Mouse (Mus musculus) cerebellum, adult 2 months (tissue): Measurements from ENCODE around the gene Lrrc52. TPM values are rescaled to one million over a fixed set of nuclear protein-coding genes. Genes with fewer than 3 reads are reported as not detected.

Experiments
- DNase-seq, 2 experiments: peaks; one replicate each; pipeline ENCODE4 v3.0.0; 2021
- H3K27ac ChIP-seq: fragments of 200-500 bp; 2 replicates; pipeline ENCODE4 v1.5.1; 2012; ENCODE audit warnings: low read length, control low read depth, inconsistent platforms; ENCODE audit not compliant: insufficient read depth
- H3K27me3 ChIP-seq: fragments of 200-500 bp; 2 replicates; pipeline ENCODE4 v1.6.1; 2012; ENCODE audit warnings: inconsistent platforms, mild to moderate bottlenecking, low read length, moderate library complexity; ENCODE audit not compliant: control insufficient read depth, insufficient read depth
- H3K4me1 ChIP-seq: fragments of 200-500 bp; 2 replicates; pipeline ENCODE4 v1.6.1; 2011; ENCODE audit warnings: low read length; ENCODE audit not compliant: control insufficient read depth, insufficient read depth
- H3K4me3 ChIP-seq: fragments of 200-500 bp; replicated peaks from 2 replicates; pipeline ENCODE3; 2011; ENCODE audit warnings: mild to moderate bottlenecking, low read depth, low read length, control low read depth; ENCODE audit not compliant: insufficient read depth
- CTCF ChIP-seq: fragments of 200-500 bp; IDR thresholded peaks from 2 replicates; pipeline ENCODE4 v1.5.1; 2011; ENCODE audit warnings: low read depth, mild to moderate bottlenecking, control low read depth, low read length, moderate library complexity, borderline replicate concordance; ENCODE audit not compliant: insufficient read depth
- POLR2A ChIP-seq: fragments of 200-500 bp; IDR thresholded peaks from 2 replicates; pipeline ENCODE4 v1.6.1; 2011; ENCODE audit warnings: low read length, control low read depth, borderline replicate concordance; ENCODE audit not compliant: insufficient read depth
- WGBS: fragments of 180-500 bp; shearing (Covaris S2); methylation state at CpG from one replicate; pipeline ENCODE4 v1.1.7; 2018; 5-methylcytosine and 5-hydroxymethylcytosine counted together
- polyA plus RNA-seq: library from polyadenylated mRNA; depleted of rRNA; stranded (reverse); fragments of >200 nt; gene quantifications from 2 replicates; pipeline ENCODE4 v1.2.3, GENCODE M21; 2012

Gene Lrrc52
- polyA plus RNA-seq, 1 experiment, result 0.25 TPM

- Histone ChIP-seq H3K27ac (no peak overlapping the region), H3K27me3 (no peaks in the 10 kb centered on the region), H3K4me1 (no peaks in the 10 kb centered on the region), H3K4me3 (no peak overlapping the region)
- no peak for DNase-seq
- TF ChIP-seq CTCF (no peak), POLR2A (no peak)
- 52% methylated on average over 6 of the region's 6 CpGs for WGBS
Measured at GRCm38 (mm10) chr1:167448088-167448487, 18.5 kb downstream of the Lrrc52 start.

GRCm38 (mm10) chr1:167446516-167446915 lies 20.1 kb downstream of the Lrrc52 start:
- DNase-seq, result no peak
- H3K27ac ChIP-seq, result no peak overlapping the region
- H3K4me3 ChIP-seq, result no peak overlapping the region
- H3K4me1 ChIP-seq, result no peaks in the 10 kb centered on the region
- 88% methylated on average over 6 of the region's 6 CpGs for WGBS
- TF ChIP-seq CTCF (no peak), POLR2A (no peak)
- no peaks in the 10 kb centered on the region for H3K27me3 ChIP-seq

GRCm38 (mm10) chr1:167445167-167445566 lies 21.4 kb downstream of the Lrrc52 start:
- no peaks in the 10 kb centered on the region for H3K27me3 ChIP-seq
- H3K4me3 ChIP-seq, result no peak overlapping the region
- no peak for DNase-seq
- no peak for TF ChIP-seq CTCF
- TF ChIP-seq POLR2A, result no peak
- 91% methylated on average over 4 of the region's 4 CpGs for WGBS
- H3K27ac ChIP-seq, result no peak overlapping the region
- H3K4me1 ChIP-seq, result no peaks in the 10 kb centered on the region

GRCm38 (mm10) chr1:167438231-167438885 lies 28.2 kb downstream of the Lrrc52 start:
- H3K27me3 ChIP-seq, result no peaks in the 10 kb centered on the region
- WGBS, result 82% methylated on average over 9 of the region's 9 CpGs
- no peaks in the 10 kb centered on the region for H3K4me1 ChIP-seq
- TF ChIP-seq POLR2A (no peak), CTCF (no peak)
- no peak for DNase-seq
- no peak overlapping the region for H3K4me3 ChIP-seq
- no peak overlapping the region for H3K27ac ChIP-seq

GRCm38 (mm10) chr1:167437091-167437490 lies 29.5 kb downstream of the Lrrc52 start:
- WGBS, result 47% methylated on average over 7 of the region's 7 CpGs
- H3K27me3 ChIP-seq, result no peaks in the 10 kb centered on the region
- H3K4me3 ChIP-seq, result no peak overlapping the region
- DNase-seq, result no peak
- no peak for TF ChIP-seq CTCF
- TF ChIP-seq POLR2A, result no peak
- no peak overlapping the region for H3K27ac ChIP-seq
- H3K4me1 ChIP-seq, result no peaks in the 10 kb centered on the region

GRCm38 (mm10) chr1:167436186-167436975 lies 30.2 kb downstream of the Lrrc52 start:
- H3K4me3 ChIP-seq, result no peak overlapping the region
- no peaks in the 10 kb centered on the region for H3K4me1 ChIP-seq
- H3K27me3 ChIP-seq, result no peaks in the 10 kb centered on the region
- no peak overlapping the region for H3K27ac ChIP-seq
- TF ChIP-seq POLR2A (no peak), CTCF (no peak)
- no peak for DNase-seq
- WGBS, result 92% methylated on average over 7 of the region's 7 CpGs

GRCm38 (mm10) chr1:167434931-167435330 lies 31.6 kb downstream of the Lrrc52 start:
- Histone ChIP-seq H3K27ac (no peak overlapping the region), H3K27me3 (no peaks in the 10 kb centered on the region), H3K4me1 (no peaks in the 10 kb centered on the region), H3K4me3 (no peak overlapping the region)
- WGBS, result 84% methylated on average over 4 of the region's 4 CpGs
- DNase-seq, result no peak
- TF ChIP-seq CTCF (no peak), POLR2A (no peak)

GRCm38 (mm10) chr1:167430976-167431676 lies 35.5 kb downstream of the Lrrc52 start:
- Histone ChIP-seq H3K4me3 (no peak overlapping the region), H3K27ac (no peak overlapping the region), H3K4me1 (no peaks in the 10 kb centered on the region), H3K27me3 (no peaks in the 10 kb centered on the region)
- TF ChIP-seq POLR2A (no peak), CTCF (no peak)
- WGBS, result 72% methylated on average over 9 of the region's 9 CpGs
- no peak for DNase-seq
